Mouse (Mus musculus) midbrain, postnatal 0 days (tissue): ENCODE measurements around the gene Rps5. TPM values are rescaled to one million over a fixed set of nuclear protein-coding genes. Genes with fewer than 3 reads are reported as not detected.

Experiments used
- ATAC-seq: fragments of 200-750 bp; cut with Nextera tagmentation; 2 replicates; pipeline ENCODE4 v1.8.0; 2017; ENCODE audit warnings: moderate number of reproducible peaks, mild to moderate bottlenecking, moderate TSS enrichment, moderate library complexity; ENCODE audit not compliant: low FRiP score
- DNase-seq: peaks from one replicate; pipeline ENCODE4 v3.0.0-alpha.2; 2015; ENCODE audit warnings: low spot score
- H3K27ac ChIP-seq: fragments of 300-500 bp; sonication (generic); 2 replicates; pipeline ENCODE4 v1.5.1; 2014; ENCODE audit warnings: low read depth, mild to moderate bottlenecking, low read length, mixed read lengths
- H3K27me3 ChIP-seq: fragments of 300-500 bp; sonication (generic); 2 replicates; pipeline ENCODE4 v1.6.1; 2014; ENCODE audit warnings: low read length, control low read depth, mixed read lengths; ENCODE audit not compliant: insufficient read depth
- H3K36me3 ChIP-seq: fragments of 300-500 bp; sonication (generic); 2 replicates; pipeline ENCODE4 v1.6.1; 2014; ENCODE audit warnings: low read length, control low read depth, mixed read lengths; ENCODE audit not compliant: insufficient read depth
- H3K4me1 ChIP-seq: fragments of 300-500 bp; sonication (generic); 2 replicates; pipeline ENCODE4 v1.6.1; 2014; ENCODE audit warnings: mild to moderate bottlenecking, control low read depth, antibody characterized with exemption, low read length, mixed read lengths; ENCODE audit not compliant: insufficient read depth
- H3K4me2 ChIP-seq: fragments of 300-500 bp; sonication (generic); 2 replicates; pipeline ENCODE4 v1.6.1; 2014; ENCODE audit warnings: low read depth, mild to moderate bottlenecking, low read length, mixed read lengths; ENCODE audit not compliant: poor library complexity, severe bottlenecking
- H3K4me3 ChIP-seq: fragments of 300-500 bp; sonication (generic); 2 replicates; pipeline ENCODE4 v1.5.1; 2014; ENCODE audit warnings: low read depth, mild to moderate bottlenecking, low read length, moderate library complexity
- H3K9ac ChIP-seq: fragments of 300-500 bp; sonication (generic); replicated peaks from 2 replicates; pipeline ENCODE4 v1.6.1; 2014; ENCODE audit warnings: mild to moderate bottlenecking, low read length, moderate library complexity, mixed read lengths; ENCODE audit not compliant: poor library complexity, severe bottlenecking
- H3K9me3 ChIP-seq: fragments of 300-500 bp; sonication (generic); 2 replicates; pipeline ENCODE4 v1.6.1; 2016; ENCODE audit warnings: low read length, control low read depth
- CTCF ChIP-seq: IDR thresholded peaks from 2 replicates; pipeline ENCODE4 v1.5.1; 2016; ENCODE audit warnings: antibody characterized with exemption, mild to moderate bottlenecking
- WGBS: fragments of 180-500 bp; shearing (Covaris S2); extraction: QIAGEN DNeasy Blood & Tissue Kit; methylation state at CpG from one replicate; pipeline ENCODE4 v1.1.7; 2014; 5-methylcytosine and 5-hydroxymethylcytosine counted together
- polyA plus RNA-seq: library from polyadenylated mRNA; unstranded; fragments of >200 nt; fragmentation: Nextera tagmentation; extraction: Ambion mirVana; gene quantifications from 2 replicates; pipeline ENCODE4 v1.2.1, GENCODE M21; 2015
- total RNA-seq: library from RNA; depleted of rRNA; stranded (reverse); fragments of >200 nt; gene quantifications from 2 replicates; pipeline ENCODE4 v1.2.3, GENCODE M21; 2014

Rps5 gene
- total and polyA plus RNA-seq, 2 experiments from 2014 or later = 583 to 1,185 TPM

- DNase-seq (peak; percentile 48), ATAC-seq (peak; percentile 17; the same call in 1 of the 2 replicates)
- H3K4me1 ChIP-seq = peaks cover 8% of the 10 kb centered on the region; the same call in 1 of the 2 replicates
- no peaks in the 10 kb centered on the region for H3K9me3 ChIP-seq
- peak overlapping the region; percentile 83 for H3K4me3 ChIP-seq
- peak overlapping the region; percentile 97 for H3K27ac ChIP-seq
- 0% methylated on average over 3 of the region's 3 CpGs for WGBS
- peak overlapping the region; percentile 84 for H3K4me2 ChIP-seq
- peaks cover 25% of the 10 kb centered on the region for H3K36me3 ChIP-seq
- peak overlapping the region; percentile 82 for H3K9ac ChIP-seq
- no peak for TF ChIP-seq CTCF
- H3K27me3 ChIP-seq = 0 out of 2 replicates have a peak, but pooled peaks cover 6% of the 10 kb centered on the region
Measured at GRCm38 (mm10) chr7:12921318-12921704, 779 bp upstream of the Rps5 start.

GRCm38 (mm10) chr7:12922729-12923128, 639 bp downstream of the Rps5 start:
- no peak for ATAC-seq

GRCm38 (mm10) chr7:12926316-12926715, 4.2 kb downstream of the Rps5 start:
- WGBS = 88% methylated on average over 7 of the region's 7 CpGs
- TF ChIP-seq CTCF = no peak
- peak; percentile 40 for DNase-seq

More at GRCm38 (mm10) chr7:12922729-12923128, 639 bp downstream of the Rps5 start:
- H3K27me3 ChIP-seq = 0 out of 2 replicates have a peak, but pooled peaks cover 6% of the 10 kb centered on the region
- no peak for DNase-seq
- H3K4me3 ChIP-seq = peak overlapping the region; percentile 83
- peaks cover 35% of the 10 kb centered on the region for H3K36me3 ChIP-seq
- peak overlapping the region; percentile 81 for H3K9ac ChIP-seq
- peak overlapping the region; percentile 47; the same call in 1 of the 2 replicates for H3K27ac ChIP-seq
- WGBS = 6% methylated on average over 8 of the region's 8 CpGs
- H3K9me3 ChIP-seq = no peaks in the 10 kb centered on the region
- H3K4me2 ChIP-seq = peak overlapping the region; percentile 69
- peaks cover 8% of the 10 kb centered on the region; the same call in 1 of the 2 replicates for H3K4me1 ChIP-seq
- TF ChIP-seq CTCF = no peak

GRCm38 (mm10) chr7:12927191-12927680, 5.1 kb downstream of the Rps5 start, which contains the start of gene Rnf225:
Gene Rnf225, plus strand, starts transcription at chr7:12927416.
- H3K4me1 ChIP-seq = peaks cover 8% of the 10 kb centered on the region; the same call in 1 of the 2 replicates
- H3K27ac ChIP-seq = no peak within 1 kb of the TSS
- DNase-seq (no peak), ATAC-seq (no peak)
- peak within 1 kb of the TSS; percentile 25 for H3K4me3 ChIP-seq
- H3K9me3 ChIP-seq = no peaks in the 10 kb centered on the region
- peak within 1 kb of the TSS; percentile 39; the same call in 1 of the 2 replicates for H3K9ac ChIP-seq
- TF ChIP-seq CTCF = no peak
- H3K27me3 ChIP-seq = 0 out of 2 replicates have a peak, but pooled peaks cover 6% of the 10 kb centered on the region
- H3K36me3 ChIP-seq = peaks cover 37% of the 10 kb centered on the region
- peak within 1 kb of the TSS; percentile 51 for H3K4me2 ChIP-seq
- WGBS = 29% methylated on average over 8 of the region's 8 CpGs

More at GRCm38 (mm10) chr7:12926316-12926715, 4.2 kb downstream of the Rps5 start:
- Histone ChIP-seq H3K4me2 (no peak overlapping the region), H3K4me3 (no peak overlapping the region), H3K9me3 (no peaks in the 10 kb centered on the region), H3K27me3 (0 out of 2 replicates have a peak, but pooled peaks cover 6% of the 10 kb centered on the region), H3K4me1 (peaks cover 8% of the 10 kb centered on the region; the same call in 1 of the 2 replicates), H3K36me3 (peaks cover 37% of the 10 kb centered on the region), H3K9ac (no peak overlapping the region), H3K27ac (no peak overlapping the region)
- ATAC-seq = no peak

- H3K9ac ChIP-seq = peak overlapping the region; percentile 39; the same call in 1 of the 2 replicates
- 6% methylated on average over 64 of the region's 65 CpGs for WGBS
- TF ChIP-seq CTCF = no peak
Measured at GRCm38 (mm10) chr7:12927693-12928589, 5.9 kb downstream of the Rps5 start.

More at GRCm38 (mm10) chr7:12927693-12928589, 5.9 kb downstream of the Rps5 start:
- Histone ChIP-seq H3K9me3 (no peaks in the 10 kb centered on the region), H3K4me2 (peak overlapping the region; percentile 51), H3K27me3 (0 out of 2 replicates have a peak, but pooled peaks cover 6% of the 10 kb centered on the region), H3K27ac (no peak overlapping the region), H3K4me1 (peaks cover 7% of the 10 kb centered on the region; the same call in 1 of the 2 replicates), H3K36me3 (peaks cover 37% of the 10 kb centered on the region), H3K4me3 (peak overlapping the region; percentile 25)
- ATAC-seq (peak; percentile 25), DNase-seq (peak; percentile 34)
